In genomic region chr16:29745486-29745885, GRCm38 (mm10) we compare ENCODE assay signal across 19 mouse cellular contexts.
DNase-seq lines count a peak whose midpoint lies in the region; ATAC-seq and TF ChIP-seq lines count a peak whose summit lies in the region.
"Had no signal": no experiment of that assay in that cellular context is flagged by ENCODE, and none has a peak within 500 bp of the region (broad histone marks: within the 10 kb centered on the region; RNA-seq: fewer than 3 reads in every experiment).

No protein-coding gene starts in this region.

- intact Hi-C loops in gastrocnemius, adult 2 months (cut with DNase I) = no loop called here

- no peak overlapping the region for H3K27ac ChIP-seq in gastrocnemius, adult 2 months
- H3K27ac ChIP-seq in midbrain, postnatal 0 days (ENCODE audit: low read depth, low read length) = no peak overlapping the region
- H3K27ac ChIP-seq in midbrain, embryonic 16.5 days (ENCODE audit: low read length) = no peak overlapping the region
- H3K27ac ChIP-seq: embryonic facial prominence, embryonic 12.5 days; hindbrain, embryonic 15.5 days; kidney, embryonic 15.5 days; liver, embryonic 14.5 days; lung, embryonic 15.5 days; stomach, postnatal 0 days had no signal

- WGBS in midbrain, postnatal 0 days = 79% methylated on average over 5 of the region's 5 CpGs
- 89% methylated on average over 5 of the region's 5 CpGs for WGBS in midbrain, embryonic 16.5 days

- no peaks in the 10 kb centered on the region for H3K9me3 ChIP-seq in midbrain, postnatal 0 days (ENCODE audit: low read length)
- no peaks in the 10 kb centered on the region for H3K9me3 ChIP-seq in midbrain, embryonic 16.5 days (replicated peaks; ENCODE audit: control insufficient read depth, low read length, poor library complexity, severe bottlenecking)
- H3K9me3 ChIP-seq: hindbrain, embryonic 15.5 days; kidney, embryonic 15.5 days; lung, embryonic 15.5 days had no signal

- H3K4me1 ChIP-seq in midbrain, postnatal 0 days (ENCODE audit: insufficient read depth, low read length) = no peaks in the 10 kb centered on the region
- no peaks in the 10 kb centered on the region for H3K4me1 ChIP-seq in midbrain, embryonic 16.5 days (ENCODE audit: control insufficient read depth, insufficient read depth, low read length)

- H3K36me3 ChIP-seq in midbrain, postnatal 0 days (ENCODE audit: insufficient read depth, low read length) = no peaks in the 10 kb centered on the region
- H3K36me3 ChIP-seq in midbrain, embryonic 16.5 days (ENCODE audit: control insufficient read depth, insufficient read depth, low read length) = no peaks in the 10 kb centered on the region
- H3K36me3 ChIP-seq: embryonic facial prominence, embryonic 12.5 days; hindbrain, embryonic 15.5 days; kidney, embryonic 15.5 days; lung, embryonic 15.5 days had no signal

- no peak for ATAC-seq in midbrain, postnatal 0 days (ENCODE audit: low FRiP score)
- no peak for ATAC-seq in midbrain, embryonic 16.5 days
- ATAC-seq: forebrain, postnatal 0 days; intestine, embryonic 16.5 days had no signal

- H3K9ac ChIP-seq in midbrain, postnatal 0 days (replicated peaks; ENCODE audit: low read length, poor library complexity, severe bottlenecking) = no peak overlapping the region
- H3K9ac ChIP-seq in midbrain, embryonic 16.5 days (ENCODE audit: low read depth, low read length) = no peak overlapping the region
- H3K9ac ChIP-seq: embryonic facial prominence, embryonic 12.5 days; forebrain, postnatal 0 days; hindbrain, embryonic 15.5 days; kidney, embryonic 15.5 days; liver, embryonic 14.5 days; lung, embryonic 15.5 days had no signal

- TF ChIP-seq CTCF in gastrocnemius, adult 2 months (IDR thresholded peaks at IDR 0.05) = no peak
- TF ChIP-seq CTCF in midbrain, postnatal 0 days (IDR thresholded peaks at IDR 0.05) = no peak

- no peak overlapping the region for H3K4me2 ChIP-seq in midbrain, postnatal 0 days (ENCODE audit: low read depth, low read length, poor library complexity, severe bottlenecking)
- no peak overlapping the region for H3K4me2 ChIP-seq in midbrain, embryonic 16.5 days (ENCODE audit: low read length)
- H3K4me2 ChIP-seq: embryonic facial prominence, embryonic 12.5 days; hindbrain, embryonic 15.5 days; kidney, embryonic 15.5 days; lung, embryonic 15.5 days had no signal

- H3K27me3 ChIP-seq in midbrain, postnatal 0 days (ENCODE audit: insufficient read depth, low read length) = no peaks in the 10 kb centered on the region
- peaks cover under 1% of the 10 kb centered on the region; the same call in 1 of the 2 replicates for H3K27me3 ChIP-seq in midbrain, embryonic 16.5 days (ENCODE audit: control insufficient read depth, insufficient read depth, low read depth, low read length)
- H3K27me3 ChIP-seq: embryonic facial prominence, embryonic 12.5 days; kidney, embryonic 15.5 days; lung, embryonic 15.5 days had no signal

- peak; percentile 22 for DNase-seq in adrenal gland, adult 2 months
- no peak for DNase-seq in adrenal gland, adult 18-20 months (ENCODE audit: low spot score in 2 of 2)
- peak; percentile 74 for DNase-seq in gastrocnemius, adult 2 months
- no peak for DNase-seq in gastrocnemius, postnatal 4 days (ENCODE audit: low spot score in 2 of 2)
- DNase-seq in midbrain, postnatal 0 days (ENCODE audit: low spot score) = peak; percentile 25
- DNase-seq in thymus, adult 18-20 months = no peak
- no peak for DNase-seq in urinary bladder, adult 18-20 months (ENCODE audit: low spot score in 2 of 2)
- DNase-seq: cerebellum, adult 8-10 months; forebrain, postnatal 0 days; lung, postnatal 4 days; retina, postnatal 1 day had no signal

- H3K4me3 ChIP-seq in gastrocnemius, adult 2 months = no peak overlapping the region
- no peak overlapping the region for H3K4me3 ChIP-seq in midbrain, postnatal 0 days (ENCODE audit: low read depth, low read length)
- no peak overlapping the region for H3K4me3 ChIP-seq in midbrain, embryonic 16.5 days (ENCODE audit: low read depth, low read length)
- H3K4me3 ChIP-seq: embryonic facial prominence, embryonic 12.5 days; hindbrain, embryonic 15.5 days; kidney, embryonic 15.5 days; lung, embryonic 15.5 days had no signal

Comparison
In these comparisons a context has a peak if more than half of its experiments do, and no peak if none do; other contexts are left out.
1. DNase-seq: peak in adrenal gland, adult 2 months (single experiment), gastrocnemius, adult 2 months (single experiment) and midbrain, postnatal 0 days (single experiment); none in adrenal gland, adult 18-20 months (0 of 2), gastrocnemius, postnatal 4 days (0 of 2), thymus, adult 18-20 months (0 of 2) and urinary bladder, adult 18-20 months (0 of 2).